Mouse (Mus musculus): ENCODE measurements at regions not wholly inside any gene's neighbourhood (a gene's known extent, or its start where the extent isn't known, plus 50 kb on each side); places are given as distances from the start of the nearest gene placed in this dataset.
"Not testable (repeated sequence)": the region's sequence is repeated elsewhere in the genome, so short reads cannot be mapped to it uniquely, and the experiment has no call there.

DNA sequence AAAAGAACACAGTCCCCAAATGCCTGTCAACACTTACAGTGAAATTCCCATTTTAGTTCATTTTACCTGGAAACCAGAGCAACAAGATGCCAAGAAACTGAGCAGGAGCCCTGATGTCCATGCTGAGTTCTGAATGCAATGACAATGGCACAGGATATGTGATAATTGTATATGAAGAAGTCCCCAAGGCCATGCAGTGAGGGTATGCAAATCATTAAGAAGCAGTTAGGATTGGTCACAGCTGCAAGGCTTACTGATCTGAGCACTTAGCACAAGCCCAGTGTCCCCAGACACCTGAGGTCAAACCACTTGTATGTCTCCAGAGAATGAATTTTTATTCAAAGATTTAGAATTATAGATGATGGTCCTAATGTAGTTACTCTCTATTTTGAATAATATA, 419.0 kb upstream of the Tacstd2 start:
- not testable (repeated sequence) for DNase-seq

DNA sequence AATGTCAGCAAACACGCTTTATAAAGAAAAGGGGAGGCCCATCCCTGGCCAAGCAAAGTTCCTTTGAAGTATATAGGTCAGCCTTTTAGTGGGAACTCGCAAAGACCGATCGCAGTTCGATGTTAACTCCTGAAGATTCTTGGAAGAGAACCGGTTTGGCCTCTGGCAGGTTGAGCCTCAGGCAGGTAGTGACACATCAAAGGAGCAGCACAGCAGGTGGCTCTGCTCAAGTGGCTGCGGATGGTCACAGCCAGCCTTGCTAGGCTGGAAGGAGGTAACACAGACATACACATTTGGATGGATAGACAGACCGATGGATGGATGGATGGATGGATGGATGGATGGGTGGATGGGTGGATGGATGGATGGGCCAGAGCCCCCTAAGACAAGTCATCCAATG, 395.9 kb upstream of the Tacstd2 start:
- not testable (repeated sequence) for DNase-seq

DNA sequence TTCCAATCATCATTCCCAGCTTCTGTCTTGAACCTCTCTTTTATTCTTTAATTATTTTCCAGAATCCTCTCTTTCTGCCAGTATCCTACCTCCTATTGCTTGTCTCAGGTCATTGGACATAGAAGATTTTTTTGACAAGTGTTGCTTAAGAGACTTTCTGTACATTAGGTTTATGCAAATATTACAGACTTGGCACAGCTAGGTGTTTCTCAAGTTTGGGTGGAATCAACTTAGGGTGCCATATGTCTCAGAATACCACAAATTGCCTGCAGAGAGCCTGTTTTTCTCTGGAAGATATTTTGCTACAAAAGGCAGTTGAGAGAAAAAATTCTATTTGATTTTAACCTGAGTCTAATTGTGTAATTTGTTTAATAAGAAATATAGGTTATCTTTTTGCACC, 386.9 kb upstream of the Tacstd2 start:
- no peak for DNase-seq

DNA sequence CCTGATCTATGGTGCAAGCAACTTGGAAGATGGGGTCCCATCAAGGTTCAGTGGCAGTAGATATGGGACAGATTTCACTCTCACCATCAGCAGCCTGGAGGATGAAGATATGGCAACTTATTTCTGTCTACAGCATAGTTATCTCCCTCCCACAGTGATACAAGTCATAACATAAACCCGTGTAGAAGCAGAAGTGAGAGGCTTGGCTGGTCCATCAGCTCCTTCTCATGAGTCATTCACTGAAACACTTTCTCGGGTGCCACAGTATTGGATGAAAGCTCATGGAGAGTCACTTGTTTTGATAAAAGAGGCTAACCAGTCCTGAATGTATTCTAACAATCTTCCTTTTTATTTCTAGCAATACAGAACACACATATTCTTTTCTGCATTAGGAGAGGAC, 378.3 kb upstream of the Tacstd2 start:
- DNase-seq = no peak

DNA sequence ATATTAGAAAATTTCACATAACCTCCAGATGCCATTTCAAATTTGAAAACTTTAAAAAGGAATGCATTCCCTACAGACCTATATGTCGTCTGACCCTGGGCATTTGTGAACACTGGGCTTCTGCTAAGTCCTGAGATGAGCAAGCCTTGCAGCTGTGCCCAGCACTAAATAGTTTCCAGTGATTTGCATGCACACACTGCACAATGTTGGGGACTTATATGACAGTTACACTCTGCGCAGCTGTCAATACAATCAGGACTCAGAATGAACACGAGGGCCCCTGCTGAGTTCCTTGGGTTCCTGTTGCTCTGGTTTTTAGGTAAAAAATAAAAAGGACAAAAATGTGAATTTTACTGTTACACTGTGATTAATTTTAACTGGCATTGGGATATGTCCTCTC, 377.7 kb upstream of the Tacstd2 start:
- DNase-seq = no peak

DNA sequence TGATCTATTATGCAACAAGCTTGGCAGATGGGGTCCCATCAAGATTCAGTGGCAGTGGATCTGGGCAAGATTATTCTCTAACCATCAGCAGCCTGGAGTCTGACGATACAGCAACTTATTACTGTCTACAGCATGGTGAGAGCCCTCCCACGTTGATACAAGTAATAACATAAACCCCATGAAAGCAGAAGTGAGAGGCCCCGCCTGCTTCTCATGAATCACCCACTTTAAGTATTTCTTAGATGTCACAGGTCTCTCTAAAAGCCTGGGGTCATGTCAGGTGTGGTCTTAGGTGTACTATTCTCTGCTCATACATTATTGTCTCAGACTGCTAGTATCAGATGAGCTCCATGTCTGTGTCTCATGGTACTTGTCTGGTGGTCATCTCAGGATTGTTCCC, 360.9 kb upstream of the Tacstd2 start:
- no peak for DNase-seq

DNA sequence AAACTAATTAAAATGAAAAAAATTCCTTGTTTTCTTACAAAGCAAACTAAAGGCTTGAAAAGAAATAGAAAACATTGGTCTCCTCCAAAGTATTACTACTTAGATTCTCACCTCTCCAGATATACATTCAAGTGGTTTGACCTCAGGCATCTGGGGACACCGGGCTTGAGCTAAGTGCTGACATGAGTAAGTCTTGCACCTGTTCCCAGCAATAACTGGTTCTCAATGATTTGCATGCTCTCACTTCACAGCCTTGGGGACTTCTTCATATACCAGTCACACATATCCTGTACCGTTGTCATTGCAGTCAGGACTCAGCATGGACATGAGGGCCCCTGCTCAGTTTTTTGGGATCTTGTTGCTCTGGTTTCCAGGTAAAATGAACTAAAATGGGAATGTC, 360.3 kb upstream of the Tacstd2 start:
- no peak for DNase-seq

DNA sequence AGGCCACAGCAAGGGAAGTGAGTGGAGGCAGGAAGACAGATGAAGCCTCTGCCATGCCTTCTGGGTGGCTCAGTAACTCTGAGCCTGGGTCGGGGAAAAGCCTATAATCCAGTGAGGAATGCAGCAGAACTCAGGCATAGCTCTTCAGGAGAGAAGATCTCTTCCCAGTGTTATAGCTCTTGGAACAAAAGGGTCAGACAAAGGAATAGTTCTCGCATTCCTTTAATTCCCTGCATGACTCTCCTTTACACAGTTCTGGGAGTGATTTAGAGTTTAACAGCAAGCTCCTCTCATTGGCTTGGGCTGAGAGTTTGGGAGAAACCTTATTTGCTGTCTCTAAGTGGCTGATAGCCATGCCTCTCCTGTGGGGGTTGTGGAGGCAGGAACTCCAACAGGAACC, 352.0 kb upstream of the Tacstd2 start:
- no peak for DNase-seq

DNA sequence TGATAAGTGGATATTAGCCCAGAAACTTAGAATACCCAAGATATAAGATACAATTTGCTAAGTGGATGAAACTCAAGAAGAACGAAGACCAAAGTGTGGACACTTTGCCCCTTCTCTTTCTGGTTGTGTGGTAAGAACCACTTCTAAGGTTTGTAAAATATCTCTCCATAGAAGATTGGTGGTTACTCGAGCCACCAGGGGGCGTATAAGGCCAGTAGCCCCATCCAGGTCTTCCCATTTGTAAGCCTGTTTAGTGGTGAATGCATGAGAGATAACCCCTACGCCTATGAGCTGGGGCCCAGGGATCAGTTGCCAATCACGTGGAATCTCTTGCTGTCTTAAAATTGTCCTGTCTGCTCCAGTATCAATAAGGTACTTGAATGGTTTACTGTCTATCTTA, 349.3 kb upstream of the Tacstd2 start:
- DNase-seq = no peak

DNA sequence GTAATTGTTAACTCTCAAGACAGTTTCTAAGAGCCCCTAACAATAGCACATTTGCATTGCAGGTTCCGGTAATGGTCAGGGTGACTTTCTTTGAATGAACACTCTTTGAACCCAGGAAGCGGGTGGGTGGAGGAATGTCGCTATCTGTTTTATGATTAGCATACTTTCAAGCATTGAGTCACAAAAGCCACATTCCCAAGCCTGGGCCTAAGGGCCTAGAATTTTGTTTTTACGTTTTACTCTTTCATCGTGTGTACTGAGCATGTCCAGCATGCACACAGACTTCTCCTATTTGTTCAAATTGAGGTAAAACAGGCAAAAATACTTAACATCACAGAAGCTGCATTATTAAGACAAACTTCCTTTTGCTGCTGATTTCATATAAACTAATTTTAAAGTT, 345.9 kb upstream of the Tacstd2 start:
- not testable (repeated sequence) for DNase-seq

DNA sequence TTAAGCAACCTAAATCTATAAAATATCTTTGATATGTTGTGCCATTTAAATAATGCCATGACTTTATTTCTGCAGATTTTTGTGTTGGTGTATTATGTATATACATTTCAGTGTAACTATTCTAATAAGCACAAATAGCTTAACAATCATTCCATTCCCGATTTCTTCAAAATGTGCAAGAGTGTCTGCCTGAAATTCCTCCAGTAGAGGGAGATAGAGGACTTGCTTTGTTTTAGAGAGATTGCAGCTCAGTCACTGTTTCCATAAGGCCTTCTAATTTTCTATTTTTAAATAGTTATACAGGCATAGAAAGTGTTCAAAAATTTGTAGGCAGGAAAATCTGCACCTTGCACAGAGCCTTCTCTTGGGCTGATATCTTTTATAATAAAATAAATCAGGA, 322.3 kb upstream of the Tacstd2 start:
- DNase-seq = not testable (repeated sequence)

DNA sequence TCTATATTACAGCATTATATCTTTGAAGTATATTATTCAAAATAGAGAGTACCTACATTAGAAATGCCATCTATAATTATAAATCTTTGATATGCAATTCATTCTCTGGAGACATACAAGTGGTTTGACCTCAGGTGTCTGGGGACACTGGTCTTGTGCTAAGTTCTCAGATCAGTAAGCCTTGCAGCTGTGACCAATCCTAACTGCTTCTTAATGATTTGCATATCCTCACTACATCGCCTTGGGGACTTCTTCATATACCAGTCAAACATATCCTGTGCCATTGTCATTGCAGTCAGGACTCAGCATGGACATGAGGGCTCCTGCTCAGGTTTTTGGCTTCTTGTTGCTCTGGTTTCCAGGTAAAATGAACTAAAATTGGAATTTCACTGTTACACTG, 303.9 kb upstream of the Tacstd2 start:
- not testable (repeated sequence) for DNase-seq

DNA sequence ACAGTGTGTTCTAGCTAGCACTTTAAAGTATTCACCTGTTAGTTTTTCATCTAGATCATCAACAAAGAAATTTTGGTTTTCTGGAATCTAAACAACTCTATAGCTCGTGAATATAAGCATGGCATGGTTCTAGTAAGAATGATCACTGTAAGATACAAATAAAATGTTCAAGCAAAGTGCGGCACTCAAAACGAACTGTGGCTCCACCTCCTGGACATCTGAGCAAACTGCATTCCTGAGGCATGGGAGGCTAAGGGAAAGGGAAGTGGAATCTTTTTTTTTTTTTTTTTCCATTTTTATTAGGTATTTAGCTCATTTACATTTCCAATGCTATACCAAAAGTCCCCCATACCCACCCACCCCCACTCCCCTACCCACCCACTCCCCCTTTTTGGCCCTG, 276.9 kb upstream of the Tacstd2 start:
- not testable (repeated sequence) for DNase-seq

DNA sequence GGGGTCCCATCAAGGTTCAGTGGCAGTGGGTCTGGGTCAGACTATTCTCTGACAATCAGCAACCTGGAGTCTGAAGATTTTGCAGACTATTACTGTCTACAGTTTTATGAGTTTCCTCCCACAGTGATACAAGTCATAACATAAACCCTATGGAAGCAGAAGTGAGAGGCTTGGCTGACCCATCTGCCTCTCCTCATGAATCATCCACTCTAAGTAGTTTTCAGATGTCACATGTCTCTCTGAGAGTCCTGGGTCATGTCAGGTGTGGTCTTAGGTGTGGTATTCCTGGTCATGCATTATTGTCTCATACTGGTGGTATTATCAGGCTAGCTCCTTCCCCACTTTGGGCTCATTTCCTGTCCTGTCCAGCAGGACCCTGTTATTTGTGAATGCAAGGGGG, 255.8 kb upstream of the Tacstd2 start:
- no peak for DNase-seq

DNA sequence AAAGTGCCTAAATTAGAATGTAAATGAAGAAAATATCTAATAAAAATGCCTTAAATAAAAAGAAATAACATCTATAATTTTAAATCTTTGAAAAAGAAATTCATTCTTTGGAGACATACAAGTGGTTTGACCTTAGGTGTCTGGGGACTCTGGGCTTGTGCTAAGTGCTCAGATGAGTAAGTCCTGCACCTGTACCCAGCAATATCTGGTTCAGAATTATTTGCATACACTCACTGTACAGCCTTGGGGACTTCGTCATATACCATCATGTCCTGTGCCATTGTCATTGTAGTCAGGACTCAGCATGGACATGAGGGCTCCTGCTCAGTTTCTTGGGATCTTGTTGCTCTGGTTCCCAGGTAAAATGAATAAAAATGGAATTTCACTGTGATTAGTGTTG, 255.1 kb upstream of the Tacstd2 start:
- DNase-seq = no peak

DNA sequence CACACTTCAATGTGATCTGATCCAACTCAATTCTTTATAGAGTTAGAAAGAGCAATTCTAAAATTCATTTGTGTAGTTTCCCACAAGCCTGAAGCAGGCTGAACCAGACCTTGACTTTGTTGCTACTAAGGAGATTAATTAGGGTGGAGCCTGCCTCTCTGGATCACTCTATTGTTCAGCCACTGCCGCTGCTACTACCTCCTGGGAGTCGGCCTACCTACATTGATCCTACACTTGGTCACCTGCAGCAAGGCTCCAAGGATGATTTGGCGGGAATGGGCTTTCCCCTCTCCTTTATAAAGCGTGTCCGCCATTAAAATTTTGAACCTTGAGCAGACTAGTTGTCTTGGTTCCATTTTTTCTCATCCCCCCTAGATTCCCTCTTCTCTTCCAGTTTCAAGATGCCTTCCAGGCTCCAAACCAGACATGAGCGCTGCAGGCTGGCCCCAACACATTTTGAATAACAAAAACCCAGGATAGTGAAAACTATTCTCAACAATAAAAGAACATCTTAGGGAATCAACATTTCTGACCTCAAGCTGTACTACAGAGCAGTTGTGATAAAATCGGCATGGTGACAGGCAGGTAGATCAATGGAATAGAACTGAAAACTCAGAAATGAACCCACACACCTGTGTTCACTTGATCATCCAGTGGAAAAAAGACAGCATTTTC, 251.6 kb upstream of the Tacstd2 start:
- DNase-seq = no peak

DNA sequence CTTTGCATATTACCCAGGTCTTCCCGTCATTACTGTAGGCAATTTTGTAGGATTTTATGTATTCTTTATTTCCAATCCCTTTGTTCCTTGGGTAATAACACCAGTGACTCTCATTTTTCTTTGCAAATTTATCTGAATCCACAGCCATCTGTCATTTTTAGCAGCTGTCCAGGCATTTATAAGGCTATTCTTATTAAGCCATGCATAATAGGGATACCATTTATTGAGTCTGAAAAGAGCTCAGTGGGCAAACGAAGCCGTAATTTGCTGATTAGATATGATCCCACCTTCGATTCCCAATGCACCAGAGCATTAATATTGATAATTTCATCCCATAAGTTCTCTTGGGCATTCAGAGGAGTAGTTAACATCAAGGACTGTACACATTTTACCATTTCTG, 243.3 kb upstream of the Tacstd2 start:
- DNase-seq = no peak

DNA sequence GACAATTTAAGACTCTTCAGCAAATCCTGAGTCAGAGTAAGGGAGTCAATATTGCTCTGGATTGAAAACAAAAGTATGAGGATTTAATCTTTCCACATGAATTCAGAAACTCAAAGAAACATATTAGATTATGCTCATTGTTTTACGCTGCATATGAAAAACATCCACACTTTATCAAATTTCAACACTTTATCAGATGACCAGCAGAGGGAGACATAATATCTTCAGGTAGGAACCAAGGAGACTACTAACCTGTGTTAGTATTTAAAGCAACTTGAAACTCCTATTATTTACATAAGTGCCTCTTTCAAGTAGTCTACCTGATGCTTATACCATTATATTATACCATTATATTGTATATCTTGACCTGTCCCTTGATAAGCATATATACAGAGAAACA, 218.5 kb upstream of the Tacstd2 start:
- DNase-seq = not testable (repeated sequence)

DNA sequence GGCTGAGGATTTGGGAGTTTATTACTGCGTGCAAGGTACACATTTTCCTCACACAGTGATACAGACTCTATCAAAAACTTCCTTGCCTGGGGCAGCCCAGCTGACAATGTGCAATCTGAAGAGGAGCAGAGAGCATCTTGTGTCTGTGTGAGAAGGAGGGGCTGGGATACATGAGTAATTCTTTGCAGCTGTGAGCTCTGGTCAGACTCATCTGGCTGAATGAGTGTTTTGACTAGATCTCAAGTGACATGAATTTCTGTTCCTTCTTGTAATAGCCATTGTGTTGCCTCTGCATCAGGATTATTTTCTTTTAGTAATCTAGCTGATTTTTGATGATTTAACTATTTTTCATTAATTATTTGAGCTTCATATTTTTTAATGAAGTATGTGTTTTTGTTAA, 190.0 kb upstream of the Tacstd2 start:
- DNase-seq = no peak

DNA sequence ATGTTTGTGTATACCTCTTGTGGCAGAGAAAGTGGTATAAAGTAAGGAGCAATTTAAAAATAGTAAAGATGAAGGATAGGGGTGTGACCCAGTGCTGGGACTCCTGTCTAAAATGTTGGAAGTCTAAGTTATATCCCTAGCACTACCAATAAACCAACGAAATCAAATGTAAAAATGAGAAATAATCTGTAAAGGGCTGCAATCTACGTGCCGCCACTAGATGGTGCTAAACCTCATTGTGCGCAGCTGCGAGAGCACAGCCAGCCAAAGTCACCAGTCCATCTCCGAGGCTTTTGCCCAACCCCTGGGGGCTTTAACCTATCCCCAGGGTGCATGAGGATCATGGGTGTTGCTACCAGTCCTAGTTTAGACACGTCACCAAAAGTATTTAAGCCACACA, 163.4 kb upstream of the Tacstd2 start:
- DNase-seq = peak; percentile 27

DNA sequence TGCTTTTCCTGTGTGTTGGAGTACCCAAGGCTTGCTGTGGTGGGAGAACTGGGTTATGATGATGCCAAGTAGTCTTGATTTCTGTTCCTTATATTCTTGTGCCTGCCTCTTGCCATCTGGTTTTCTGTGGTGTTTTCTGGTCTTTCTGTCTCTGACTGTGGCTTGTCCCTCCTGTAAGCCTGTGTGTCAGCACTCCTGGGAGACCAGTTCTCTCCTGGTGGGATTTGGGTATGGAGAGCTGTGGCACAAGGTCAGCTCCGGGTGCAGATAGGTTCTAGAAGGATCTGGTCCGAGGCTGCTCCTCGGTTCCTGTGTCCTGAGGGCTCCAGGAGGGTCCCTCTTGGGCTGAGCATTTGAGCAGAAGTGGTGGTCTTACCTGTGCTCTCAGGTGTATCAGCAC, 155.4 kb upstream of the Tacstd2 start:
- not testable (repeated sequence) for DNase-seq

DNA sequence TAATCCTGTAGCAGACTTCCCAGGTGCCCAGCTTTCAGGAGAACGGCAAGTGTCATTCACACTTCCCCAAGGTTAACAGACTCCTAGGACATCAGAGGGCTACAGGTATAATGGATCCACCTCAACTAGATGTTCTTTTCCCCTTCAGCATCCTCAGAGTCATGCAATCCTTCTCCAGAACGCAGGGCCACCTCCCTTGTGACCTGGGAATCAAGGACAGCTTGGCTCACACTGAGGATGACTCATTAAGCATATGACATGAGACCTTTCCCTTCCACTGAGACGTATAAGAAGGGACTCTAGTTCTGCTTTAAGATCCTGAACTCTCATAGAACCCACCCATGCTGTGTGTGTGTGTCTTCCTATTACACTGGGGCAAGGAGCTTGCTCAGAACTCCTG, 147.5 kb upstream of the Tacstd2 start:
- not testable (repeated sequence) for DNase-seq

DNA sequence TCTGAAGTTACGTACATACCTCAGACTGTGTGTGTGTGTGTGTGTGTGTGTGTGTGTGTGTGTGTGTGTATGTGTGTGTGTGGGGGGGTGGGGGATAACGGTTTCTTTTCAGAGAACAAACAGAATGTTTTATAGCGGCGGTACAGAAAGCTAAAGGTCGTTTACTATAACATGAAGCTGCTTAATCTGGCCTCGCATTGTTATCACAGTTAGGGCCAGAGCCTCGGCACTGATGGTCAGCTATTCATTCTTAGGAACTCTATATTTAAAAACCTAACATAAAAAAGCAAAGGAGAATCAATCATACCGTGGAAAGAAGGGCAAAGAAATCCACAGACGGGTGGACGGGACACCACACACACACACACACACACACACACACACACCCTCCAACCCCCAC, 146.0 kb upstream of the Tacstd2 start:
- DNase-seq = not testable (repeated sequence)

DNA sequence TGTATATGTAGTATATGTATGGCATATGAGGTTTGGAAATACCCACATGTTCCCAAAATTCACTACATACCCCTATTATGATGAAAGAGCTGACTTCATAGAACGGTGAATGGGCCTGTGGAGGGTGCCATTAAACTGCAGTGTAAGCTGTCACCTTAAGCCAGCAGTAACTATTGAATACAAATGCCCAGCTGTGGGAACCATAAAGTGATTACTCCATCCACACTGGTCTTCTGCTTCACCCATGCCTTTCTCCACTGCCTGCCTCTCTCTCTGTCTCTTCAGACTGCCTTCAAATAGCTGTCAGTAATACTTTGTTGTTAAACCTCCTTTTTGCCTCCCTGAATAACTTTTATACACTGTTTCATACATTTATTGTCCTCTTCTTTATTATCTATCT, 143.5 kb upstream of the Tacstd2 start:
- DNase-seq = not testable (repeated sequence)

DNA sequence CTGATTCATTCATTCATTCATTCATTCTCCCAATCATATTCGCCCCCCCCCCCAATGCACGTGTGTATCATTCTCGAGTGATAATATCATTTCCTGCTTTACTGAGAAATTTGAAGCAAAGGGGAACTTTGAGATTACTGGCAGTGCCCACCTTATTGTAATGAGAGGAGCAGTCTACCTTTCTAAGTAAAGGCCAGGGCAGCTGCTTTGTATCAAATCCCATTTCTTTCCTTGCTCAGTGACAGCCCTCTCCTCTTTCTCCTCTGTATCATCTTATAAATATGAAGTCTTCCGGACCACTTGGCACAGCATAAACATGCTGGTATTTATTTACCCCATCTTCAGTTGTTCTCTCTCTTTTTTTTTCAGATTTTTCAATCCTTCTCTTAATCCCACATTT, 139.1 kb upstream of the Tacstd2 start:
- not testable (repeated sequence) for DNase-seq

DNA sequence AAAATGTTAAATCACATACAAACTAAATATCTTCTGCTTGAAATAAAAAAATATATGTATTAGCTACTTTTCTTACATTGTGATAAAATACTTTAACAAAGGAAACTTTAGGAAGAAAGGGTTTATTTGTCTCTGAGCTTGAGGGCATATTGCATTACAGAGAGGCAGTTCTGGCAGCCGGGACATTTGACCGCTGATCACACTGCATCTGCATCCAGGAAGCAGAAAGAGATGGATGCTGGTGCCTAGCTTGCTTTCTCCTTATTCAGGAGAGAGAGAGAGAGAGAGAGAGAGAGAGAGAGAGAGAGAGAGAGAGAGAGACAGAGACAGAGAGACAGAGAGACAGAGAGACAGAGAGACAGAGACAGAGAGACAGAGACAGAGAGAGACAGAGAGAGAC, 137.7 kb upstream of the Tacstd2 start:
- DNase-seq = not testable (repeated sequence)

Data from kidney, adult 18-20 months (tissue).